Mouse (Mus musculus): ENCODE measurements around the gene Cant1. TPM values are rescaled to one million over a fixed set of nuclear protein-coding genes. Genes with fewer than 3 reads are reported as not detected.
A peak's percentile ranks its signal among the peaks of the same experiment; 100 is the strongest.

The Cant1 gene
- polyA plus RNA-seq, 1 experiment from 2014 or later, result 27.7 TPM

DNA sequence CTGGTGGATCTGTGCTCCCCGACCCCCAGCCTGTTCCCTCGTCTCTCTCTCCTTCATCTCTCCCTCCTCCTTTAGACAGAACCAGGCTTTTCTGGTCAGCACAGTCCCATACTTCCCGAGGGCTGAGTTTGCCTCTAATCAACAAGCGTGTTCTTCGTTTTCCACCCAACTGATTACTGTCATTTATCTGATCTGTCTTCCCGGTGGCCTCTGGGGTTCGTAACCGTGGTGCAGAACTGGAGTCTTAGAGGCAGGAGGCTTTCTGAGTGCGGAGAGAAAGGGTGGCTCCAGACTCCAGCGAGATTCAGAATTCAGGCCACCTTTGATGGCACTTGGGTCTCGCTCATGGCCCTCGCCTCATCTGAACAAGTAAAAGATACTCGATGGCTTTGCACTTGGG, 15.2 kb upstream of the Cant1 start:
- Histone ChIP-seq H3K4me1 (ENCODE audit: control insufficient read depth, insufficient read depth, low read length) (peaks cover 9% of the 10 kb centered on the region), H3K27ac (ENCODE audit: low read depth, low read length) (no peak overlapping the region), H3K9me3 (ENCODE audit: control insufficient read depth, low read length) (no peaks in the 10 kb centered on the region), H3K4me2 (ENCODE audit: low read depth) (no peak overlapping the region; the same call in 1 of the 2 replicates), H3K9ac (ENCODE audit: low read length) (no peak overlapping the region), H3K4me3 (ENCODE audit: low read depth, low read length) (no peak overlapping the region), H3K27me3 (ENCODE audit: control insufficient read depth, insufficient read depth, low read length) (no peaks in the 10 kb centered on the region), H3K36me3 (ENCODE audit: control insufficient read depth, insufficient read depth, low read length) (no peaks in the 10 kb centered on the region)
- ATAC-seq (ENCODE audit: insufficient read depth, low FRiP score, low TSS enrichment) (no peak), DNase-seq (ENCODE audit: low spot score) (no peak)
- 59% methylated on average over 13 of the region's 13 CpGs for WGBS

GRCm38 (mm10) chr11:118433398-118433868, 14.5 kb upstream of the Cant1 start:
- Histone ChIP-seq H3K27ac (ENCODE audit: low read depth, low read length) (no peak overlapping the region), H3K27me3 (ENCODE audit: control insufficient read depth, insufficient read depth, low read length) (no peaks in the 10 kb centered on the region), H3K4me1 (ENCODE audit: control insufficient read depth, insufficient read depth, low read length) (peaks cover 11% of the 10 kb centered on the region), H3K4me3 (ENCODE audit: low read depth, low read length) (no peak overlapping the region), H3K9ac (ENCODE audit: low read length) (no peak overlapping the region), H3K9me3 (ENCODE audit: control insufficient read depth, low read length) (no peaks in the 10 kb centered on the region), H3K4me2 (ENCODE audit: low read depth) (no peak overlapping the region), H3K36me3 (ENCODE audit: control insufficient read depth, insufficient read depth, low read length) (no peaks in the 10 kb centered on the region)
- ATAC-seq (ENCODE audit: insufficient read depth, low FRiP score, low TSS enrichment), result no peak
- no peak for DNase-seq (ENCODE audit: low spot score)
- WGBS, result 83% methylated on average over 10 of the region's 10 CpGs

GRCm38 (mm10) chr11:118431100-118431948, 12.4 kb upstream of the Cant1 start:
- DNase-seq (ENCODE audit: low spot score), result no peak
- H3K9ac ChIP-seq (ENCODE audit: low read length), result peak overlapping the region; percentile 14; the same call in 1 of the 2 replicates
- ATAC-seq (ENCODE audit: insufficient read depth, low FRiP score, low TSS enrichment), result no peak
- 73% methylated on average over 16 of the region's 16 CpGs for WGBS
- no peak overlapping the region for H3K27ac ChIP-seq (ENCODE audit: low read depth, low read length)
- no peaks in the 10 kb centered on the region for H3K9me3 ChIP-seq (ENCODE audit: control insufficient read depth, low read length)
- H3K4me1 ChIP-seq (ENCODE audit: control insufficient read depth, insufficient read depth, low read length), result peaks cover 16% of the 10 kb centered on the region
- no peaks in the 10 kb centered on the region for H3K36me3 ChIP-seq (ENCODE audit: control insufficient read depth, insufficient read depth, low read length)
- H3K4me2 ChIP-seq (ENCODE audit: low read depth), result no peak overlapping the region
- no peaks in the 10 kb centered on the region for H3K27me3 ChIP-seq (ENCODE audit: control insufficient read depth, insufficient read depth, low read length)
- no peak overlapping the region for H3K4me3 ChIP-seq (ENCODE audit: low read depth, low read length)

DNA sequence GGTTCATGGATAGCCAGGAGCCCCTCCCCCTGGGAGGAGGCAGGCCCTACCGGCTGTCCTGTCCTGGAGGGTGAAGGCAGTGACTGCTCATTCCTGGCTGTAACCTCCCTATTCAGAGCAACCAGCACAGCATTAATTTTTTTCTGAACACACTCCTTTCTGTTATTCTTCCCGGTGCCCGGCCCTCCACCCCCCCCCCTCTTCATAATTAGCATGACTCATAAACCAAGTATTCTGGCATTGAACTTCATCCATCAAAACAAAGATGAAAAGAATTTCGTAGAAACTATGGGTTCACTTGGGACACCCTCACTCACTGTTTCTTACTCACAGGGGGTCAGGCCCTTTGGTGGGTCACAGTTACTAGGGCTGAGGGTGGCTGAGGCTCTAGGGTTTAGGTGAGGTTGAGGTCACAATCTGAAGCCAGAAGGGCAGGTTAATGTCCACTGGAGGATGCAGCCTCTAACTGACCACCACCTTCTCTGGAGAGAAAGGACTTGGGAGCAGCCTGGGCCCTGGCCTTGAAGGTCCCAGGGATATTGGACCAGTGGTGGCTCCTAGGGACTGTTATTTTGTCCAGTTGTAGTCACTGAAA, 11.5 kb upstream of the Cant1 start:
- Histone ChIP-seq H3K4me3 (ENCODE audit: low read depth, low read length) (no peak overlapping the region), H3K9ac (ENCODE audit: low read length) (no peak overlapping the region), H3K4me1 (ENCODE audit: control insufficient read depth, insufficient read depth, low read length) (peaks cover 16% of the 10 kb centered on the region), H3K27ac (ENCODE audit: low read depth, low read length) (no peak overlapping the region), H3K9me3 (ENCODE audit: control insufficient read depth, low read length) (no peaks in the 10 kb centered on the region), H3K4me2 (ENCODE audit: low read depth) (no peak overlapping the region), H3K27me3 (ENCODE audit: control insufficient read depth, insufficient read depth, low read length) (no peaks in the 10 kb centered on the region), H3K36me3 (ENCODE audit: control insufficient read depth, insufficient read depth, low read length) (no peaks in the 10 kb centered on the region)
- DNase-seq (ENCODE audit: low spot score) (no peak), ATAC-seq (ENCODE audit: insufficient read depth, low FRiP score, low TSS enrichment) (no peak)
- WGBS, result 65% methylated on average over 4 of the region's 4 CpGs

DNA sequence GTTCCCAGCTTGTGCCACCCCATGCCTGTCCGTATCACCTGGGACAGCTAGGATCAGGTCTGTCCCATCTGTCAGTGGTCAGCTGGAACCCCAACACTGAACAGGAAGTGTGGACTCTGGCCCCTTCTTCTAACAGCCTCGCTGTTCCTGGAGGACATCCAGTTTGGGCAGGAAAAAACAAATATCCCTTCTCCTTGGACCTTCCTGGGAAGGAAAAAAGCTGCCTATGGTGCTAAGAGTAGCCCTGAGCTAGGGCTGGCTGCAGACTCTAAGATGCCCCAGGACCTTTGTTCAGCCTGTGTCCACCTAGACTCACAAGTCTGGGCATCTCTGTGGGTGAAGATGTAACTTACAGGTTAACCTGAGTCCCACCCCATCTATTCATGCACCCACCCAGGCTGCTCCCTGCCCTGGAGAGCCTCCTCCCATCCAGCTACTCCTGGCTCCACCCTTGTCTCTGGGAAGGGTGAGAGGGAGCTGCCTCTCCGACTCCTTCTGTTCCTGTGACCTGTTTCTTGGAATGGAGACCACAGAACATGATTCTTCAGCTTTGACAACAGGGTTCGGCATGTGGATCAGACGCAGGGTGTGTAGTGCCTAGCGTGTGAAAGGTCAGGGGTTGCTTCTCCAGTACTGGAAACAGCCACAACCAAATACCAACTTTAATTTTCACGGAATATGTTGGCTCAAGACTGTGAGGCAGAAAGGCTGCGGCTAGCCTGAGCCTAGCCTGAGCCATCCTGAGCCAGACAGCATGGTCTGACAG, 10.2 kb upstream of the Cant1 start:
- Histone ChIP-seq H3K4me2 (ENCODE audit: low read depth) (peak overlapping the region; percentile 29; the same call in 1 of the 2 replicates), H3K36me3 (ENCODE audit: control insufficient read depth, insufficient read depth, low read length) (no peaks in the 10 kb centered on the region), H3K4me3 (ENCODE audit: low read depth, low read length) (no peak overlapping the region), H3K27ac (ENCODE audit: low read depth, low read length) (no peak overlapping the region), H3K9me3 (ENCODE audit: control insufficient read depth, low read length) (no peaks in the 10 kb centered on the region), H3K9ac (ENCODE audit: low read length) (peak overlapping the region; percentile 18), H3K4me1 (ENCODE audit: control insufficient read depth, insufficient read depth, low read length) (peaks cover 16% of the 10 kb centered on the region), H3K27me3 (ENCODE audit: control insufficient read depth, insufficient read depth, low read length) (no peaks in the 10 kb centered on the region)
- DNase-seq (ENCODE audit: low spot score), result no peak
- no peak for ATAC-seq (ENCODE audit: insufficient read depth, low FRiP score, low TSS enrichment)
- whole genome bisulfite sequencing, result 62% methylated on average over 8 of the region's 8 CpGs

- H3K36me3 ChIP-seq (ENCODE audit: control insufficient read depth, insufficient read depth, low read length), result no peaks in the 10 kb centered on the region
- peaks cover 20% of the 10 kb centered on the region for H3K4me1 ChIP-seq (ENCODE audit: control insufficient read depth, insufficient read depth, low read length)
- H3K4me2 ChIP-seq (ENCODE audit: low read depth), result peak overlapping the region; percentile 29
- H3K9ac ChIP-seq (ENCODE audit: low read length), result no peak overlapping the region; the same call in 1 of the 2 replicates
- 7% methylated on average over 11 of the region's 11 CpGs for WGBS
- ATAC-seq (ENCODE audit: insufficient read depth, low FRiP score, low TSS enrichment) (no peak), DNase-seq (ENCODE audit: low spot score) (no peak)
- H3K4me3 ChIP-seq (ENCODE audit: low read depth, low read length), result no peak overlapping the region
- no peak overlapping the region for H3K27ac ChIP-seq (ENCODE audit: low read depth, low read length)
- no peaks in the 10 kb centered on the region for H3K27me3 ChIP-seq (ENCODE audit: control insufficient read depth, insufficient read depth, low read length)
- H3K9me3 ChIP-seq (ENCODE audit: control insufficient read depth, low read length), result no peaks in the 10 kb centered on the region
Measured at GRCm38 (mm10) chr11:118428460-118428868, 9.6 kb upstream of the Cant1 start.

DNA sequence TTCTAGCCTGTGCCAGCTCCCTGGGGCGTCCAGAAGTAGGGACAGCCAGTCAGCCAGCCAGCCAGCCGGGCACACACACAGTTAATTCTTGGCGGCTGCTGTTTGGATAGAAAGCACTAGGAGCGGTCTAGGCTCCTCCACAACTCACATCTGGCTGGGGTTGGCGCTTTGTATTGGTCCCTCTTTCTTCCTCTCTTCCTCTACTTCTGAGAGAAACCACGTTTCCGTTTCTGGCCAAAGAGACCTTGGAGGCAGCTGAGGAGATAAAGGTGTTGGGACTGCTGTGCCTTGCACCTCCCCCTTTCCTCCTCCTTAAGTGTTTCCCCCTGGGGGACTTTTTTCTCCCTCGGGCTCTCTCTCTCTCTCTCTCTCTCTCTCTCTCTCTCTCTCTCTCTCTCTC, 9.1 kb upstream of the Cant1 start, which contains the start of gene C1qtnf1:
Gene C1qtnf1 (plus strand): TSS at position 218 of the 400 bp plus-strand sequence.
- Histone ChIP-seq H3K9me3 (ENCODE audit: control insufficient read depth, low read length) (no peaks in the 10 kb centered on the region), H3K36me3 (ENCODE audit: control insufficient read depth, insufficient read depth, low read length) (no peaks in the 10 kb centered on the region), H3K27ac (ENCODE audit: low read depth, low read length) (no peak within 1 kb of the TSS), H3K4me3 (ENCODE audit: low read depth, low read length) (no peak within 1 kb of the TSS), H3K4me1 (ENCODE audit: control insufficient read depth, insufficient read depth, low read length) (peaks cover 22% of the 10 kb centered on the region), H3K4me2 (ENCODE audit: low read depth) (peak within 1 kb of the TSS; percentile 29), H3K27me3 (ENCODE audit: control insufficient read depth, insufficient read depth, low read length) (no peaks in the 10 kb centered on the region), H3K9ac (ENCODE audit: low read length) (peak within 1 kb of the TSS; percentile 18)
- no peak for DNase-seq (ENCODE audit: low spot score)
- 4% methylated on average over 8 of the region's 8 CpGs for WGBS
- ATAC-seq (ENCODE audit: insufficient read depth, low FRiP score, low TSS enrichment), result no peak

GRCm38 (mm10) chr11:118427266-118427779, 8.4 kb upstream of the Cant1 start:
- Histone ChIP-seq H3K4me1 (ENCODE audit: control insufficient read depth, insufficient read depth, low read length) (peaks cover 22% of the 10 kb centered on the region), H3K36me3 (ENCODE audit: control insufficient read depth, insufficient read depth, low read length) (no peaks in the 10 kb centered on the region), H3K27me3 (ENCODE audit: control insufficient read depth, insufficient read depth, low read length) (no peaks in the 10 kb centered on the region), H3K4me2 (ENCODE audit: low read depth) (no peak overlapping the region), H3K9ac (ENCODE audit: low read length) (no peak overlapping the region), H3K27ac (ENCODE audit: low read depth, low read length) (no peak overlapping the region), H3K9me3 (ENCODE audit: control insufficient read depth, low read length) (no peaks in the 10 kb centered on the region), H3K4me3 (ENCODE audit: low read depth, low read length) (no peak overlapping the region)
- WGBS, result 60% methylated on average over 3 of the region's 3 CpGs
- ATAC-seq (ENCODE audit: insufficient read depth, low FRiP score, low TSS enrichment) (no peak), DNase-seq (ENCODE audit: low spot score) (no peak)

Data from neural tube, embryonic 11.5 days (tissue).